Mouse (Mus musculus): ENCODE data around the gene Fgfr2.
"Not testable (repeated sequence)": the region's sequence is repeated elsewhere in the genome, so short reads cannot be mapped to it uniquely, and the experiment has no call there.

DNA sequence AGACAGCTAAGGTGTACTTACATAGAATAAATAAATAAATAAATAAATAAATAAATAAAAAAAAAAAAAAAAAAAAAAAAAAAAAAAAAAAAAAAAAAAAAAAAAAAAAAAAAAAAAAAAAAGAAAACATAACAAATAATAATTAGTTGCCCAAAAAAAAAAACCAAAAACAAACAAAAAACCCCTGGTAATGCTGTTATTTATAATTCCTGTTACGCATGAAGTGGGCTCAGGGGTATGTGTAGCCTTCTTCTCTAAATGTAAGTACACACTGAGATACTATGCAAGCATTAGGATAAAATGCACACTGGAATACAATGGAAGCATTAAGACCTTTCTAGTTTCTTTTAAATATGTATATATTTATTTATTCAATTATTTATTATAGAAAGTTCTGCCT is 2733.1 kb downstream of the Fgfr2 start:
- not testable (repeated sequence) for TF ChIP-seq CTCF, EP300 (IDR thresholded peaks at IDR 0.05)
